Mouse (Mus musculus): ENCODE results near the gene Brd7. TPM values are rescaled to one million over a fixed set of nuclear protein-coding genes. Genes with fewer than 3 reads are reported as not detected.

Gene Brd7
- polyA plus RNA-seq, 1 experiment from 2014 or later = 60.4 TPM

GRCm38 (mm10) chr8:88321387-88321786, 40.6 kb downstream of the Brd7 start:
- DNase-seq (ENCODE audit: low spot score) = no peak
- ATAC-seq (replicated peaks; ENCODE audit: low FRiP score, low TSS enrichment, low read depth) = no peak
- H3K4me2 ChIP-seq (ENCODE audit: low read length) = no peak overlapping the region
- no peak overlapping the region for H3K9ac ChIP-seq (ENCODE audit: low read length)
- 94% methylated on average over 5 of the region's 5 CpGs for WGBS
- H3K9me3 ChIP-seq (ENCODE audit: control insufficient read depth, low read length) = no peaks in the 10 kb centered on the region
- no peak overlapping the region for H3K4me3 ChIP-seq (ENCODE audit: low read depth, low read length)
- peaks cover 8% of the 10 kb centered on the region; the same call in 1 of the 2 replicates for H3K4me1 ChIP-seq (replicated peaks; ENCODE audit: control insufficient read depth, insufficient read depth, low read length)
- H3K36me3 ChIP-seq (ENCODE audit: control insufficient read depth, insufficient read depth, low read length) = peaks cover 12% of the 10 kb centered on the region
- no peak overlapping the region for H3K27ac ChIP-seq (ENCODE audit: low read depth)
- no peaks in the 10 kb centered on the region for H3K27me3 ChIP-seq (replicated peaks; ENCODE audit: control insufficient read depth, insufficient read depth, low read length)

- Histone ChIP-seq H3K4me3 (ENCODE audit: low read depth, low read length) (no peak overlapping the region), H3K36me3 (ENCODE audit: control insufficient read depth, insufficient read depth, low read length) (peaks cover under 1% of the 10 kb centered on the region; the same call in 1 of the 2 replicates), H3K4me1 (replicated peaks; ENCODE audit: control insufficient read depth, insufficient read depth, low read length) (peaks cover 10% of the 10 kb centered on the region; the same call in 1 of the 2 replicates), H3K27me3 (replicated peaks; ENCODE audit: control insufficient read depth, insufficient read depth, low read length) (no peaks in the 10 kb centered on the region), H3K27ac (ENCODE audit: low read depth) (no peak overlapping the region), H3K9me3 (ENCODE audit: control insufficient read depth, low read length) (no peaks in the 10 kb centered on the region), H3K4me2 (ENCODE audit: low read length) (no peak overlapping the region), H3K9ac (ENCODE audit: low read length) (no peak overlapping the region)
- no peak for DNase-seq (ENCODE audit: low spot score)
- WGBS = 93% methylated on average over 6 of the region's 6 CpGs
- no peak for ATAC-seq (replicated peaks; ENCODE audit: low FRiP score, low TSS enrichment, low read depth)
Observed at GRCm38 (mm10) chr8:88320134-88320533, 41.9 kb downstream of the Brd7 start.

DNA sequence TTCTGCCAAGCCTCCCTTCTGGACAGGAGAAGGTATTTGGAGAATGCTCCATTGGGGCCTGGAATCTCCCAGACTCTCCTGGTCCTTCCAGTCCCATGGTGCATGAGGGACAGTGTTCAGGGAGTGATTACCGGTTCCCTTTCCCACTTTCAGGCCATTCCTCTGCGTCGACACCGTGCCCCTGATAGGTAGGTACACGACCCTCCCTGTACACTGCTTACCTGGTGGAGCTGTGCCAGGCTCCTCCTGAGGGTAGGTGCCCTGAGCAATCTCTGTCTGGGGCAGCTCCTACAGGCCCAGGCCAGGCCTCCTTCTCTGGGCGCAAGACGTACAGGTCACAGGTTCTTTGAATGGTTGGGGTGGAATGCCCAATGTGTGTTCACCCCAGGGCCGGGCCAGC, 43.8 kb downstream of the Brd7 start:
- ATAC-seq (replicated peaks; ENCODE audit: low FRiP score, low TSS enrichment, low read depth) (no peak), DNase-seq (ENCODE audit: low spot score) (no peak)
- Histone ChIP-seq H3K9me3 (ENCODE audit: control insufficient read depth, low read length) (no peaks in the 10 kb centered on the region), H3K27me3 (replicated peaks; ENCODE audit: control insufficient read depth, insufficient read depth, low read length) (no peaks in the 10 kb centered on the region), H3K4me2 (ENCODE audit: low read length) (no peak overlapping the region), H3K4me1 (replicated peaks; ENCODE audit: control insufficient read depth, insufficient read depth, low read length) (peaks cover 10% of the 10 kb centered on the region; the same call in 1 of the 2 replicates), H3K4me3 (ENCODE audit: low read depth, low read length) (no peak overlapping the region), H3K9ac (ENCODE audit: low read length) (no peak overlapping the region), H3K36me3 (ENCODE audit: control insufficient read depth, insufficient read depth, low read length) (no peaks in the 10 kb centered on the region), H3K27ac (ENCODE audit: low read depth) (no peak overlapping the region)
- 94% methylated on average over 8 of the region's 8 CpGs for WGBS

DNA sequence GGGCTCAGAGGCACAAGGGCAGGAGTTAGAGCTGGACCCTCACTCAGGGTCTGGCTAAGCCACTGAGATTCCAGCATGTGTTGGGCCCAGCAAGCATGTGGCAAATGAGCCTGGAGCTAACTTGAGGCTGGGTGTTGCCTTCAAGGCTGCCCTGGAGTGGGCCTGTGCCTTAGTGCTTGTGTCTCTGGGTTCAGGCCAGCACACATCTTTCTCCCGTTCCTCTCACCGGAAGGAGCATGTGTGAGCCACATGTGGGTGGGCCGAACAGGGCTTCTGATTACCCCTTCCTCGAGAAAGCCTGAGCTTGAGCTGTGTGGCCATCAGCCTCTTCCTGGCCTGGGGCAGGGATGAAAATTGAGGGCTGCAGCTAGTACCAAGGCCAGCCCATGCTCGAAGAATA, 44.7 kb downstream of the Brd7 start:
- WGBS = 56% methylated on average over 5 of the region's 5 CpGs
- H3K4me1 ChIP-seq (replicated peaks; ENCODE audit: control insufficient read depth, insufficient read depth, low read length) = peaks cover 10% of the 10 kb centered on the region; the same call in 1 of the 2 replicates
- H3K4me2 ChIP-seq (ENCODE audit: low read length) = no peak overlapping the region
- no peaks in the 10 kb centered on the region for H3K27me3 ChIP-seq (replicated peaks; ENCODE audit: control insufficient read depth, insufficient read depth, low read length)
- H3K4me3 ChIP-seq (ENCODE audit: low read depth, low read length) = no peak overlapping the region
- H3K9me3 ChIP-seq (ENCODE audit: control insufficient read depth, low read length) = no peaks in the 10 kb centered on the region
- no peak for ATAC-seq (replicated peaks; ENCODE audit: low FRiP score, low TSS enrichment, low read depth)
- H3K9ac ChIP-seq (ENCODE audit: low read length) = no peak overlapping the region
- no peaks in the 10 kb centered on the region for H3K36me3 ChIP-seq (ENCODE audit: control insufficient read depth, insufficient read depth, low read length)
- no peak overlapping the region for H3K27ac ChIP-seq (ENCODE audit: low read depth)
- DNase-seq (ENCODE audit: low spot score) = no peak

DNA sequence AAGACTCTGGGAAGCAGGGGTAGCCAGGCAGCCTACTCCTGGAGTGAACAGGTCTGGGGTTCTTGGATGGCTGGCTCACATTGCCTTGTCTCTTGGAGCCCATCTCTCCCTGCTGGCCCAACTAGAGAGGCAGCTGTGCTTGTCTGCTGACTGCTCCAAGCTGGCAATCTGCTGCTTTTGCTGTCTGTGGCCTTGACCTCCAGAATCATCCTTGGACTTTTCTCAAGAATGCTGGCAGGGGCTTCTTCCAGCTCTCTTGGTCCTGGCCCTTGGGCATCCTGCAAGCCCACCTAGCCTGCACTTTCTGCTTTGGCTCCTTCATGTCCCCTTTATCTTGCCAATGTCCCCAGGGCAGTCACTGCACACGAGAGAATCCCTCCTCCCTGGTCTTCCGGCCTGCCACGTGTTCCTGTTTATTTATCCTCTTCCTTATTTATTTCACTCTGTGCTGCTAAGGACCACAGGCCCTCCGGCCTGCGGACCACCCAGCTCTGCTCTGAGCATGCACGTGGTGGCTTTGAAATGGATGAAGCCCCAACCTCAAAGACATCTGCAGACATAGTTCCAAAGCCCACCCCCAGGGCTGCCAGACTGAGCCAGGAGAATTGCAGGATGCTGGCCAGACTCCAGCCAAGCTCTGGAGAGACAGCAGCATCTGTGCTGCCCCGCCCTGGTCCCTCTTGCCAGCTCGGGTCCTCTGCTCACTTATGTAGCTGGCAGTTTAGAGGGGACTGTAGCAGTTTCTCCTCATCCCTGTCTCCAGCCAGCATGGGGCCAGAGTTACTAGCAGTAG, 45.7 kb downstream of the Brd7 start:
- ATAC-seq (replicated peaks; ENCODE audit: low FRiP score, low TSS enrichment, low read depth) = peak; percentile 63
- no peaks in the 10 kb centered on the region for H3K9me3 ChIP-seq (ENCODE audit: control insufficient read depth, low read length)
- no peak overlapping the region for H3K27ac ChIP-seq (ENCODE audit: low read depth)
- no peaks in the 10 kb centered on the region for H3K36me3 ChIP-seq (ENCODE audit: control insufficient read depth, insufficient read depth, low read length)
- no peak for DNase-seq (ENCODE audit: low spot score)
- H3K9ac ChIP-seq (ENCODE audit: low read length) = no peak overlapping the region
- no peak overlapping the region for H3K4me3 ChIP-seq (ENCODE audit: low read depth, low read length)
- WGBS = 13% methylated on average over 8 of the region's 8 CpGs
- no peaks in the 10 kb centered on the region for H3K27me3 ChIP-seq (replicated peaks; ENCODE audit: control insufficient read depth, insufficient read depth, low read length)
- H3K4me2 ChIP-seq (ENCODE audit: low read length) = no peak overlapping the region
- peaks cover 10% of the 10 kb centered on the region; the same call in 1 of the 2 replicates for H3K4me1 ChIP-seq (replicated peaks; ENCODE audit: control insufficient read depth, insufficient read depth, low read length)

GRCm38 (mm10) chr8:88315302-88315701, 46.7 kb downstream of the Brd7 start:
- ATAC-seq (replicated peaks; ENCODE audit: low FRiP score, low TSS enrichment, low read depth) (no peak), DNase-seq (ENCODE audit: low spot score) (no peak)
- H3K4me2 ChIP-seq (ENCODE audit: low read length) = no peak overlapping the region
- peaks cover 10% of the 10 kb centered on the region; the same call in 1 of the 2 replicates for H3K4me1 ChIP-seq (replicated peaks; ENCODE audit: control insufficient read depth, insufficient read depth, low read length)
- no peak overlapping the region for H3K9ac ChIP-seq (ENCODE audit: low read length)
- H3K9me3 ChIP-seq (ENCODE audit: control insufficient read depth, low read length) = no peaks in the 10 kb centered on the region
- H3K27me3 ChIP-seq (replicated peaks; ENCODE audit: control insufficient read depth, insufficient read depth, low read length) = no peaks in the 10 kb centered on the region
- 92% methylated on average over 8 of the region's 8 CpGs for WGBS
- H3K36me3 ChIP-seq (ENCODE audit: control insufficient read depth, insufficient read depth, low read length) = no peaks in the 10 kb centered on the region
- H3K27ac ChIP-seq (ENCODE audit: low read depth) = no peak overlapping the region
- no peak overlapping the region for H3K4me3 ChIP-seq (ENCODE audit: low read depth, low read length)

- DNase-seq (ENCODE audit: low spot score) = no peak
- no peak for ATAC-seq (replicated peaks; ENCODE audit: low FRiP score, low TSS enrichment, low read depth)
- Histone ChIP-seq H3K9ac (ENCODE audit: low read length) (no peak overlapping the region), H3K9me3 (ENCODE audit: control insufficient read depth, low read length) (no peaks in the 10 kb centered on the region), H3K27ac (ENCODE audit: low read depth) (no peak overlapping the region), H3K4me2 (ENCODE audit: low read length) (no peak overlapping the region), H3K36me3 (ENCODE audit: control insufficient read depth, insufficient read depth, low read length) (no peaks in the 10 kb centered on the region), H3K4me3 (ENCODE audit: low read depth, low read length) (no peak overlapping the region), H3K27me3 (replicated peaks; ENCODE audit: control insufficient read depth, insufficient read depth, low read length) (no peaks in the 10 kb centered on the region), H3K4me1 (replicated peaks; ENCODE audit: control insufficient read depth, insufficient read depth, low read length) (peaks cover 10% of the 10 kb centered on the region; the same call in 1 of the 2 replicates)
- WGBS = 93% methylated on average over 12 of the region's 12 CpGs
Observed at GRCm38 (mm10) chr8:88313991-88314390, 48.0 kb downstream of the Brd7 start.

- no peaks in the 10 kb centered on the region for H3K36me3 ChIP-seq (ENCODE audit: control insufficient read depth, insufficient read depth, low read length)
- H3K27ac ChIP-seq (ENCODE audit: low read depth) = no peak overlapping the region
- H3K4me2 ChIP-seq (ENCODE audit: low read length) = no peak overlapping the region
- H3K9ac ChIP-seq (ENCODE audit: low read length) = no peak overlapping the region
- ATAC-seq (replicated peaks; ENCODE audit: low FRiP score, low TSS enrichment, low read depth) = no peak
- no peak overlapping the region for H3K4me3 ChIP-seq (ENCODE audit: low read depth, low read length)
- H3K4me1 ChIP-seq (replicated peaks; ENCODE audit: control insufficient read depth, insufficient read depth, low read length) = peaks cover 10% of the 10 kb centered on the region; the same call in 1 of the 2 replicates
- 75% methylated on average over 8 of the region's 8 CpGs for WGBS
- H3K27me3 ChIP-seq (replicated peaks; ENCODE audit: control insufficient read depth, insufficient read depth, low read length) = no peaks in the 10 kb centered on the region
- no peaks in the 10 kb centered on the region for H3K9me3 ChIP-seq (ENCODE audit: control insufficient read depth, low read length)
- DNase-seq (ENCODE audit: low spot score) = no peak
Observed at GRCm38 (mm10) chr8:88312966-88313365, 49.0 kb downstream of the Brd7 start.

- DNase-seq (ENCODE audit: low spot score) = no peak
- Histone ChIP-seq H3K9me3 (ENCODE audit: control insufficient read depth, low read length) (no peaks in the 10 kb centered on the region), H3K36me3 (ENCODE audit: control insufficient read depth, insufficient read depth, low read length) (no peaks in the 10 kb centered on the region), H3K4me1 (replicated peaks; ENCODE audit: control insufficient read depth, insufficient read depth, low read length) (no peaks in the 10 kb centered on the region), H3K27me3 (replicated peaks; ENCODE audit: control insufficient read depth, insufficient read depth, low read length) (no peaks in the 10 kb centered on the region), H3K4me2 (ENCODE audit: low read length) (no peak overlapping the region), H3K4me3 (ENCODE audit: low read depth, low read length) (no peak overlapping the region), H3K27ac (ENCODE audit: low read depth) (no peak overlapping the region), H3K9ac (ENCODE audit: low read length) (no peak overlapping the region)
- WGBS = 87% methylated on average over 13 of the region's 13 CpGs
- ATAC-seq (replicated peaks; ENCODE audit: low FRiP score, low TSS enrichment, low read depth) = no peak
Observed at GRCm38 (mm10) chr8:88310286-88310685, 51.7 kb downstream of the Brd7 start.

All from intestine, embryonic 14.5 days (tissue).